Mouse (Mus musculus): ENCODE data around the gene Pde6b.

DNA sequence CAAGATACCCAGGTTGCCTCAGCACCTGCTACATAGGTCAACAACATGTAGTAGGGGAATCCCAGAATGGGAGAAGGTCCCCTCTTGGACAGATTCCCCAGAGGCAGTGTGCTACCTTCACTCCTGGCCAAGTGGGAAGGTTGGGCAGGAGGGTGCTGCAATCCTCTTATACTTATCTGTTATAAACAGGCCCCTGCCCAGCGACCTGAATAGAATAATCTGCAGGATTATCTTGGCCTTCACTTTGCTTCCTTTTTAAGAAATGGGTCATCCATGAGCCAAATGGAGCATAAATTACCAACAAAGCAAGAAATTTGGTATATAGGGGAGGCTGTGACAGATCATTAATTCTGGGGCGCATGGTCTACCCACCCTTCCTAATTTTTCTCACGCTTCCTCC lies 1.6 kb downstream of the Pde6b start:
- TF ChIP-seq CTCF (IDR thresholded peaks at IDR 0.05; ENCODE audit: low read depth, low read length) (no peak), POLR2A (IDR thresholded peaks at IDR 0.05; ENCODE audit: borderline replicate concordance, low read depth, low read length) (no peak)

Data from bone marrow macrophage, adult 2 months (primary cell).